Mouse (Mus musculus): ENCODE data around the gene Igf1r. TPM values are rescaled to one million over a fixed set of nuclear protein-coding genes. Genes with fewer than 3 reads are reported as not detected.
A peak's percentile ranks its signal among the peaks of the same experiment; 100 is the strongest.

Gene Igf1r
- polyA plus RNA-seq (2014; fragmentation: Nextera tagmentation; extraction: Ambion mirVana): 21.8 and 28.5 TPM in 2 replicates

- Histone ChIP-seq H3K27ac (ENCODE audit: low read depth, low read length) (peak within 1 kb of the TSS; percentile 99), H3K4me1 (ENCODE audit: control insufficient read depth, insufficient read depth, low read length) (peaks cover 23% of the 10 kb centered on the region), H3K36me3 (ENCODE audit: control insufficient read depth, insufficient read depth, low read length) (no peaks in the 10 kb centered on the region), H3K9me3 (ENCODE audit: control insufficient read depth, low read length) (no peaks in the 10 kb centered on the region), H3K27me3 (ENCODE audit: control insufficient read depth, insufficient read depth, low read length) (no peaks in the 10 kb centered on the region), H3K4me2 (ENCODE audit: low read depth, low read length) (peak within 1 kb of the TSS; percentile 100), H3K9ac (replicated peaks; ENCODE audit: low read depth, low read length) (peak within 1 kb of the TSS; percentile 94), H3K4me3 (ENCODE audit: low read depth, low read length) (peak within 1 kb of the TSS; percentile 73)
- no peak for ATAC-seq (ENCODE audit: low read depth)
- WGBS: under 1% methylated on average over 60 of the region's 62 CpGs
These were observed at the start of gene Igf1r for GRCm38 (mm10) chr7:67952777-67953700. Igf1r (plus strand) TSS chr7:67952827.

DNA sequence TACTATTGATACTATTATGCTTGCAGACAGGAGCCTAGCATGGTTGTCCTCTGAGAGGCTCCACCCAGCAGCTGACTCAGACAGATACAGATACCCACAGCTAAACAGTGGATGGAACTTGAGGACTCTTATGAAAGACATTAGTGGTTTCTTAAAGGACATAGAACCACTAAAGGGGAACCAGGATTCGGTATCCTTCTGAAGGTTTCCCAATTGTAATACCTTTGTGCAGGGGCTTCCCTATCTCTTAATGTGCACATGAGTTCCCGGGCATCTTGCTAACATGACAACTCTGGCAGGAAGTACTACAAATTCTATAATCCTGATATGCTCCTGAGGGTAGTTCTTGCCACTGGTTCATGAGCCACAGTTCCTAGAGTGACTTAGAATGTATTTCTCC lies 46.3 kb upstream of the Igf1r start:
- H3K9ac ChIP-seq (replicated peaks; ENCODE audit: low read depth, low read length): no peak overlapping the region
- ATAC-seq (ENCODE audit: low read depth): no peak
- H3K27ac ChIP-seq (ENCODE audit: low read depth, low read length): no peak overlapping the region
- no peaks in the 10 kb centered on the region for H3K36me3 ChIP-seq (ENCODE audit: control insufficient read depth, insufficient read depth, low read length)
- no peak overlapping the region for H3K4me3 ChIP-seq (ENCODE audit: low read depth, low read length)
- no peaks in the 10 kb centered on the region for H3K4me1 ChIP-seq (ENCODE audit: control insufficient read depth, insufficient read depth, low read length)
- H3K4me2 ChIP-seq (ENCODE audit: low read depth, low read length): no peak overlapping the region
- no peaks in the 10 kb centered on the region for H3K27me3 ChIP-seq (ENCODE audit: control insufficient read depth, insufficient read depth, low read length)
- 87% methylated on average over 2 of the region's 2 CpGs for WGBS
- H3K9me3 ChIP-seq (ENCODE audit: control insufficient read depth, low read length): no peaks in the 10 kb centered on the region

DNA sequence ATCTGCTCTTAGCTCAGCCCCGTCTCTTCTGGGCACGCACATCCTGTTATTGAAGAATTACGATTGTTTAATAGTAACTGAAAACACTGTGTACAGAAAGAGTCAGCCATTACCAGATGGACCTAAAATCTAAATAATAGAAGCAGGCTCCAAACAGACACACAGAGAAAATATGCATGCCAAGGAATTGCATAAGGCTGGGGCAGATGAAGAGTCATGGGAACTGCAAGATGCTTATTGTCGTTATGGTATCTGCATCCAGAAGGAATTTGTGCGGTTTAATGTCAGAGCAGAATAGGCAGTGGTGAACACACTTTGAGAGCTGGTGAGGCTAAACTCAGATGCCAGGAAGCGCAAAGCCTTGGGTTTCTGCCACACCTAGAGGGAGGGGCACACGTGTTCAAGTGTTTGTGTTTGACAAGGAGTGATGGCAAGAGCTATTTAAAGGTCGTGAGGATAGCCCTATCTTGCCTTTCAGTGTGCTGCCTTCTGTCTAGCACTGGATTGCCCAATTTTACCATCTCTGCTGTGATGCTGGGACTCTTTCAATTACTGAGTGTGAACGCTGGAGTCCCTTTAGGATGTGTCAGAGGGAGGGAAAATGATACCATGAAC lies 44.7 kb upstream of the Igf1r start:
- H3K27ac ChIP-seq (ENCODE audit: low read depth, low read length): no peak overlapping the region
- no peaks in the 10 kb centered on the region for H3K36me3 ChIP-seq (ENCODE audit: control insufficient read depth, insufficient read depth, low read length)
- no peaks in the 10 kb centered on the region for H3K9me3 ChIP-seq (ENCODE audit: control insufficient read depth, low read length)
- H3K27me3 ChIP-seq (ENCODE audit: control insufficient read depth, insufficient read depth, low read length): no peaks in the 10 kb centered on the region
- ATAC-seq (ENCODE audit: low read depth): no peak
- H3K4me2 ChIP-seq (ENCODE audit: low read depth, low read length): no peak overlapping the region
- no peaks in the 10 kb centered on the region for H3K4me1 ChIP-seq (ENCODE audit: control insufficient read depth, insufficient read depth, low read length)
- whole genome bisulfite sequencing: 77% methylated on average over 9 of the region's 9 CpGs
- no peak overlapping the region for H3K9ac ChIP-seq (replicated peaks; ENCODE audit: low read depth, low read length)
- no peak overlapping the region for H3K4me3 ChIP-seq (ENCODE audit: low read depth, low read length)

GRCm38 (mm10) chr7:67910528-67910927 lies 42.1 kb upstream of the Igf1r start:
- no peaks in the 10 kb centered on the region for H3K27me3 ChIP-seq (ENCODE audit: control insufficient read depth, insufficient read depth, low read length)
- ATAC-seq (ENCODE audit: low read depth): no peak
- no peak overlapping the region for H3K27ac ChIP-seq (ENCODE audit: low read depth, low read length)
- WGBS: 18% methylated on average over 10 of the region's 10 CpGs
- H3K4me3 ChIP-seq (ENCODE audit: low read depth, low read length): no peak overlapping the region
- peak overlapping the region; percentile 7; the same call in 1 of the 2 replicates for H3K4me2 ChIP-seq (ENCODE audit: low read depth, low read length)
- H3K36me3 ChIP-seq (ENCODE audit: control insufficient read depth, insufficient read depth, low read length): no peaks in the 10 kb centered on the region
- H3K4me1 ChIP-seq (ENCODE audit: control insufficient read depth, insufficient read depth, low read length): no peaks in the 10 kb centered on the region
- H3K9ac ChIP-seq (replicated peaks; ENCODE audit: low read depth, low read length): no peak overlapping the region
- H3K9me3 ChIP-seq (ENCODE audit: control insufficient read depth, low read length): no peaks in the 10 kb centered on the region

DNA sequence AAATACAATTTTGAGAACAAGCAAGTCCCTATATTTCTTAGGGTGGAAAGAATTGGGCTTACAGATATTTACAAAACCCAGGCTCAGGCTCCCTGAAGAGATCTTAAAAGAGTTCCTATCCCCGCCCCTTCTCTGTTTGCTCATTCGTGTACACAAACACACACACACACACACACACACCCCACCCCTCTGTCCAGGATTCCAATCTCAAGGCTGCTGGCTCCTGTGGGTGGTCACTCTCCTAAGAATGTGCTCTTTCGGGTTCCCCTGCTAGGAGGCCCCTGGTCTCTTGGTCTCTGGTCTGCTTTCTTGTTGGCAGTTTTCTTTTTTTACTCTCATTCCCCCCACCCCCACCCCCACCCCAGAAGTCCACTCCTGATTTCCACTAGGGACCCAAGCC lies 41.7 kb upstream of the Igf1r start:
- Histone ChIP-seq H3K9ac (replicated peaks; ENCODE audit: low read depth, low read length) (no peak overlapping the region), H3K4me1 (ENCODE audit: control insufficient read depth, insufficient read depth, low read length) (no peaks in the 10 kb centered on the region), H3K27me3 (ENCODE audit: control insufficient read depth, insufficient read depth, low read length) (no peaks in the 10 kb centered on the region), H3K36me3 (ENCODE audit: control insufficient read depth, insufficient read depth, low read length) (no peaks in the 10 kb centered on the region), H3K27ac (ENCODE audit: low read depth, low read length) (no peak overlapping the region), H3K9me3 (ENCODE audit: control insufficient read depth, low read length) (no peaks in the 10 kb centered on the region), H3K4me3 (ENCODE audit: low read depth, low read length) (no peak overlapping the region), H3K4me2 (ENCODE audit: low read depth, low read length) (peak overlapping the region; percentile 7; the same call in 1 of the 2 replicates)
- 26% methylated on average over 3 of the region's 3 CpGs for WGBS
- no peak; the same call in 1 of the 2 replicates for ATAC-seq (ENCODE audit: low read depth)

GRCm38 (mm10) chr7:67911841-67912240 lies 40.8 kb upstream of the Igf1r start:
- no peak for ATAC-seq (ENCODE audit: low read depth)
- Histone ChIP-seq H3K4me2 (ENCODE audit: low read depth, low read length) (no peak overlapping the region), H3K4me1 (ENCODE audit: control insufficient read depth, insufficient read depth, low read length) (no peaks in the 10 kb centered on the region), H3K36me3 (ENCODE audit: control insufficient read depth, insufficient read depth, low read length) (no peaks in the 10 kb centered on the region), H3K9me3 (ENCODE audit: control insufficient read depth, low read length) (no peaks in the 10 kb centered on the region), H3K27ac (ENCODE audit: low read depth, low read length) (no peak overlapping the region), H3K27me3 (ENCODE audit: control insufficient read depth, insufficient read depth, low read length) (no peaks in the 10 kb centered on the region), H3K9ac (replicated peaks; ENCODE audit: low read depth, low read length) (no peak overlapping the region), H3K4me3 (ENCODE audit: low read depth, low read length) (no peak overlapping the region)
- 28% methylated on average over 6 of the region's 6 CpGs for WGBS

DNA sequence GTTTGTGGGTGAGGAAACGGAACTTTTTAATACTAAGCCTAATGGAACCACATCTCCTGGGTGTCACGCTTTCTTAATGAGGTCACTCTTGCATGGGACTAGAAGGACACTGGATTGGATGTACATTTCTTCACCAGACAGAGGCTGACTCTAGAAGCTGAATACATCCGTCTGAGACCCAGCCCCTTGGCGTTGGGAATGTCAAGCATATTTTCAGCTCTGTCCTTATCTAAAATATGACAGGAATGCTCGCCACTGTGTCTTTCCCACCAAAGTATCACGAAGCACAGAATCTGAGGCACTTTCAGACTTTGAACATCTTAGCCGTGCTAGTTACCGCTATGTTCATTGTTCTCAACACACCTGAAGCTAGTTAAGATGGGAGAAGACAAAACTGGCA lies 35.7 kb upstream of the Igf1r start:
- Histone ChIP-seq H3K9me3 (ENCODE audit: control insufficient read depth, low read length) (no peaks in the 10 kb centered on the region), H3K27me3 (ENCODE audit: control insufficient read depth, insufficient read depth, low read length) (no peaks in the 10 kb centered on the region), H3K9ac (replicated peaks; ENCODE audit: low read depth, low read length) (no peak overlapping the region), H3K4me3 (ENCODE audit: low read depth, low read length) (no peak overlapping the region), H3K36me3 (ENCODE audit: control insufficient read depth, insufficient read depth, low read length) (no peaks in the 10 kb centered on the region), H3K27ac (ENCODE audit: low read depth, low read length) (no peak overlapping the region), H3K4me1 (ENCODE audit: control insufficient read depth, insufficient read depth, low read length) (no peaks in the 10 kb centered on the region), H3K4me2 (ENCODE audit: low read depth, low read length) (no peak overlapping the region)
- 92% methylated on average over 8 of the region's 8 CpGs for WGBS
- no peak for ATAC-seq (ENCODE audit: low read depth)

DNA sequence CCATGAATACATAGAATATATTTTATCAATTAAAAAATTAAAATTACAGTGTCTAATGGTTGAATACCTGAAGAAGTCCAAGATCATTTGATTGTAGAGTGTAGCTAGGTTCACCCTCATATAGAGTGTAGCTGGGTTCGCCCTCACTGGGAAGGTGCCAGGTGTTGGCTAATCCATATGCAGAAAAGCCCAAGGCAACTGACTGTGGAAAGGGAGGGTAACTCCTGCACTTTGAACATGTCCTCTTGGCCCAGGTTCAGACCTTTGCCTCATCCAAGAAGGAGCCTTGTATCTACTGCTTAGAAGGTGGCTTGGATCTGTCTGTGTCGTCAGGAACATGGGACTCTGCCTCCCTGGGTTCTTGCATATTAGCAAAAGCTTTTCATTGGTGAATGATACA lies 34.9 kb upstream of the Igf1r start:
- Histone ChIP-seq H3K4me2 (ENCODE audit: low read depth, low read length) (no peak overlapping the region), H3K36me3 (ENCODE audit: control insufficient read depth, insufficient read depth, low read length) (no peaks in the 10 kb centered on the region), H3K4me1 (ENCODE audit: control insufficient read depth, insufficient read depth, low read length) (no peaks in the 10 kb centered on the region), H3K9ac (replicated peaks; ENCODE audit: low read depth, low read length) (no peak overlapping the region), H3K27ac (ENCODE audit: low read depth, low read length) (no peak overlapping the region), H3K4me3 (ENCODE audit: low read depth, low read length) (no peak overlapping the region), H3K9me3 (ENCODE audit: control insufficient read depth, low read length) (no peaks in the 10 kb centered on the region), H3K27me3 (ENCODE audit: control insufficient read depth, insufficient read depth, low read length) (no peaks in the 10 kb centered on the region)
- ATAC-seq (ENCODE audit: low read depth): no peak
- WGBS: 91% methylated on average over 2 of the region's 2 CpGs

DNA sequence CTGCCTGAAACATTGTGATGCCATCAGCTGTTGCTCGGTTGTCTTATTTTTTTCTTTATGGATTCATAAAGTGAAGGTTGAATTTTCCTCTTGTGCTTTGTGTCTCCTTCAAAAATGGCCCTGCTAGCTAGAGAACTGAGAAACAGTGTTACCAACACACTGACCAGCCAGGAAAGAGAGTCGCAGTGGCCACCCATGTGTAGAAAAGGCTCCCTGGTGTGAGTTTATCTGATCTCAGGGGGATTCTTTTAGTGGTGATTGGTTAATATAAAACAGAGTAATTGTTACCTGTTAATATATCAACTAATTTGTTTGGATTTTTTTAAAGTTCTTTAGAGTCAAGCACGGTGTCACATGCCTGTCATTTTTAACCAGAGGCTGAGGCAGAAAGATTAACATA lies 33.2 kb upstream of the Igf1r start:
- Histone ChIP-seq H3K27ac (ENCODE audit: low read depth, low read length) (no peak overlapping the region), H3K4me3 (ENCODE audit: low read depth, low read length) (no peak overlapping the region), H3K4me2 (ENCODE audit: low read depth, low read length) (no peak overlapping the region), H3K9me3 (ENCODE audit: control insufficient read depth, low read length) (no peaks in the 10 kb centered on the region), H3K9ac (replicated peaks; ENCODE audit: low read depth, low read length) (no peak overlapping the region), H3K36me3 (ENCODE audit: control insufficient read depth, insufficient read depth, low read length) (no peaks in the 10 kb centered on the region), H3K4me1 (ENCODE audit: control insufficient read depth, insufficient read depth, low read length) (no peaks in the 10 kb centered on the region), H3K27me3 (ENCODE audit: control insufficient read depth, insufficient read depth, low read length) (no peaks in the 10 kb centered on the region)
- 72% methylated on average over 3 of the region's 3 CpGs for WGBS
- no peak for ATAC-seq (ENCODE audit: low read depth)

All from neural tube, embryonic 14.5 days (tissue).